Mouse (Mus musculus): Measurements from ENCODE around the gene Ect2.

DNA sequence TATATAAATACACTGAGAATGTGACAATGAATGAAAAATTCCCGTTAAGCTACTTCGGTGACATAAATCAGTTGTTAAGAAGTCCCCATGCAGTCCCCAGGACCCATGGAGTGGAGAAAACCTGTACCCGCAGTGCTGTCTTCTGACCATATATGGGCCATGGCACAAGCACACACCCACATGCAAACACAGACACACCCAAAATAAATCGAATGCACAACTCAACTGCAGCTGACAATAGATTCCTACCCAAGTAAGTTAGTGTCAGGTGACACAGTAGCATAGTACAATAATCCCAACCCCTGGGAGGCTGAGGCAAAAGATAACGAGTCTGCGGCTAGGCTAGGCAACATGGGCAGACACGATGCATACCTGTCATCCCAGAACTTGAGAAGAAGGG is 10.1 kb downstream of the Ect2 start:
- no peak for TF ChIP-seq CTCF (IDR thresholded peaks at IDR 0.05; ENCODE audit: low read depth)
- no peak for TF ChIP-seq EP300 (IDR thresholded peaks at IDR 0.05; ENCODE audit: low read depth)

Data from heart, postnatal 0 days (tissue).